Mouse (Mus musculus) olfactory bulb, adult 2 months (tissue): ENCODE results near the gene Ppp1r37. TPM values are rescaled to one million over a fixed set of nuclear protein-coding genes. Genes with fewer than 3 reads are reported as not detected.

Experiments
- H3K27ac ChIP-seq: fragments of 200-500 bp; 2 replicates; pipeline ENCODE4 v1.5.1; 2012; ENCODE audit warnings: low read depth, low read length; ENCODE audit not compliant: insufficient read depth
- H3K4me1 ChIP-seq: fragments of 200-500 bp; 2 replicates; pipeline ENCODE4 v1.6.1; 2012; ENCODE audit warnings: low read length; ENCODE audit not compliant: control insufficient read depth, insufficient read depth
- H3K4me3 ChIP-seq: fragments of 200-500 bp; 2 replicates; pipeline ENCODE4 v1.5.1; 2012; ENCODE audit warnings: mild to moderate bottlenecking, low read depth, low read length, moderate library complexity; ENCODE audit not compliant: insufficient read depth
- CTCF ChIP-seq: fragments of 200-500 bp; IDR thresholded peaks from 2 replicates; pipeline ENCODE4 v1.5.1; 2012; ENCODE audit warnings: low read depth, mild to moderate bottlenecking, low read length, moderate library complexity; ENCODE audit not compliant: insufficient read depth
- POLR2A ChIP-seq: fragments of 200-500 bp; IDR thresholded peaks from 2 replicates; pipeline ENCODE4 v1.6.1; 2012; ENCODE audit warnings: mild to moderate bottlenecking, low read depth, low read length, moderate library complexity; ENCODE audit not compliant: insufficient read depth
- WGBS: fragments of 180-500 bp; shearing (Covaris S2); methylation state at CpG from one replicate; pipeline ENCODE4 v1.1.7; 2018; 5-methylcytosine and 5-hydroxymethylcytosine counted together
- polyA plus RNA-seq: library from polyadenylated mRNA; stranded (reverse); fragments of >200 nt; gene quantifications from 2 replicates; pipeline ENCODE4 v1.2.4, GENCODE M21; 2012; ENCODE audit warnings: low replicate concordance; ENCODE audit not compliant: missing spikeins, insufficient read depth, insufficient read length

Gene Ppp1r37
- polyA plus RNA-seq, 1 experiment: not detected

- H3K4me3 ChIP-seq: peak overlapping the region; percentile 80
- WGBS: 2% methylated on average over 11 of the region's 11 CpGs
- no peak overlapping the region for H3K27ac ChIP-seq
- TF ChIP-seq CTCF: no peak
- TF ChIP-seq POLR2A: no peak
- peaks cover 45% of the 10 kb centered on the region for H3K4me1 ChIP-seq
Observed at GRCm38 (mm10) chr7:19560491-19561260, 2.2 kb downstream of the Ppp1r37 start.

- TF ChIP-seq CTCF (no peak), POLR2A (no peak)
- H3K4me1 ChIP-seq: peaks cover 56% of the 10 kb centered on the region
- H3K4me3 ChIP-seq: no peak overlapping the region
- 0 out of 2 replicates have a peak overlapping the region, but pooled peaks have one; percentile 2 for H3K27ac ChIP-seq
- 42% methylated on average over 2 of the region's 2 CpGs for WGBS
Observed at GRCm38 (mm10) chr7:19558965-19559364, 3.9 kb downstream of the Ppp1r37 start.

GRCm38 (mm10) chr7:19557982-19558900, 4.6 kb downstream of the Ppp1r37 start:
- Histone ChIP-seq H3K4me1 (peaks cover 60% of the 10 kb centered on the region), H3K27ac (0 out of 2 replicates have a peak overlapping the region, but pooled peaks have one; percentile 2), H3K4me3 (no peak overlapping the region)
- no peak for TF ChIP-seq CTCF
- no peak for TF ChIP-seq POLR2A
- WGBS: 65% methylated on average over 6 of the region's 6 CpGs

- Histone ChIP-seq H3K27ac (no peak overlapping the region), H3K4me3 (no peak overlapping the region), H3K4me1 (peaks cover 67% of the 10 kb centered on the region)
- 87% methylated on average over 2 of the region's 2 CpGs for WGBS
- TF ChIP-seq CTCF (no peak), POLR2A (no peak)
Observed at GRCm38 (mm10) chr7:19557086-19557485, 5.8 kb downstream of the Ppp1r37 start.

GRCm38 (mm10) chr7:19554168-19554567, 8.7 kb downstream of the Ppp1r37 start:
- Histone ChIP-seq H3K4me1 (peaks cover 62% of the 10 kb centered on the region), H3K4me3 (no peak overlapping the region), H3K27ac (peak overlapping the region; percentile 81)
- no peak for TF ChIP-seq CTCF
- TF ChIP-seq POLR2A: no peak
- WGBS: 10% methylated on average over 1 of the region's 1 CpGs

- Histone ChIP-seq H3K4me3 (no peak overlapping the region), H3K4me1 (peaks cover 53% of the 10 kb centered on the region), H3K27ac (no peak overlapping the region)
- WGBS: 69% methylated on average over 2 of the region's 2 CpGs
- TF ChIP-seq POLR2A (no peak), CTCF (no peak)
Observed at GRCm38 (mm10) chr7:19552443-19552842, 10.4 kb downstream of the Ppp1r37 start.

- Histone ChIP-seq H3K4me3 (no peak overlapping the region), H3K4me1 (peaks cover 48% of the 10 kb centered on the region), H3K27ac (no peak overlapping the region)
- TF ChIP-seq POLR2A (no peak), CTCF (no peak)
- 79% methylated on average over 5 of the region's 5 CpGs for WGBS
Observed at GRCm38 (mm10) chr7:19551634-19552033, 11.2 kb downstream of the Ppp1r37 start.

GRCm38 (mm10) chr7:19549394-19549793, 13.5 kb downstream of the Ppp1r37 start:
- Histone ChIP-seq H3K4me1 (peaks cover 48% of the 10 kb centered on the region), H3K4me3 (no peak overlapping the region), H3K27ac (no peak overlapping the region)
- TF ChIP-seq POLR2A: no peak
- TF ChIP-seq CTCF: no peak
- WGBS: 94% methylated on average over 10 of the region's 10 CpGs
